Mouse (Mus musculus) layer of hippocampus, postnatal 36 days (tissue): ENCODE results near the gene Abl2. TPM values are rescaled to one million over a fixed set of nuclear protein-coding genes. Genes with fewer than 3 reads are reported as not detected.
A peak's percentile ranks its signal among the peaks of the same experiment; 100 is the strongest.

Source experiments
- DNase-seq, 2 experiments: peaks; one replicate each; pipeline ENCODE4 v3.0.0; 2022
- total RNA-seq, 2 experiments: library from RNA; stranded (reverse); gene quantifications; 2 replicates each; pipeline ENCODE4 v1.2.3; 2021

Abl2 gene
- total RNA-seq, 2 experiments from 2014 or later: 89.1 to 89.3 TPM

- DNase-seq: no peak
Measured at GRCm38 (mm10) chr1:156585512-156585911, 26.9 kb downstream of the Abl2 start.

- no peak for DNase-seq
Measured at GRCm38 (mm10) chr1:156589811-156590305, 31.3 kb downstream of the Abl2 start.

DNA sequence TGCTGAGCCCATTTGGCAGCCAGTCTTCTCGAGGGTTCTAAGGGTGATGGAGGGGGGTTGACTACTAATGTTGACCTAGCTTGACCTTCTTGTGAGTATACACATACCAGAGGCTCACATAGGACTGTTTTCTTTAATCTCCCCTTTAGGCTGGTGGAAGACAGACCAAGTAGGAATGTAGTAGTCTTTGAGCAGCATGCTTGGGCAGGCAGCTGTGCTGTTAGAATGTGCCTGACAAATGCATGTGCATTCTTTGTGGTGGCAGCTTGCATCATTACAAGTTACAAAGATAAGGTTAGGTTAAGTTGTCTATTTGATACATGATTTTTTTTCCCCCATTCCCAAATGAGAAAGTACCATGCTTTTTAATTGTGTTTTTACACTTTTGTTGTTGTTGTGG is 31.8 kb downstream of the Abl2 start:
- no peak for DNase-seq

DNA sequence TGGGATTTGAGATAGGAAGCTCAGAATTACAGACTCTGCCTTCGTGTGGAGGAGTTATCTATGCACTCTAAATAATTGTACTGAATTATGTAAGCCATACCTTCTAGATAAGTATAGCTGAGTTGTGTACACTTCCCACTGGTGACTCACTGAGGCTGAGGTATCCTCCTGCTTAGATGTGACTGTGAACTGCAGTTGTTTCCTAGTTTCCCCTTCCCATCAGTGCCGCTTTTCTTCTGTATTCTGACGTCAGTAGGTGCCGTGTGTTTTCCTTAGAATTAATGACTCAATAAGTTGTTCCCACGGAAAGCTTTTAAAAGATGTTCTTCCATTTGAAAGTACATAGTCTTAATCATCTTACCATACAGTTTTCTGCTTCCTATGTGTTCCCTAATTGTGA is 34.7 kb downstream of the Abl2 start:
- DNase-seq: no peak

- DNase-seq: peak in 1 of 2 experiments; percentile 20
Measured at GRCm38 (mm10) chr1:156597089-156597488, 38.5 kb downstream of the Abl2 start.

GRCm38 (mm10) chr1:156602545-156602944 is 44.0 kb downstream of the Abl2 start:
- DNase-seq: no peak

DNA sequence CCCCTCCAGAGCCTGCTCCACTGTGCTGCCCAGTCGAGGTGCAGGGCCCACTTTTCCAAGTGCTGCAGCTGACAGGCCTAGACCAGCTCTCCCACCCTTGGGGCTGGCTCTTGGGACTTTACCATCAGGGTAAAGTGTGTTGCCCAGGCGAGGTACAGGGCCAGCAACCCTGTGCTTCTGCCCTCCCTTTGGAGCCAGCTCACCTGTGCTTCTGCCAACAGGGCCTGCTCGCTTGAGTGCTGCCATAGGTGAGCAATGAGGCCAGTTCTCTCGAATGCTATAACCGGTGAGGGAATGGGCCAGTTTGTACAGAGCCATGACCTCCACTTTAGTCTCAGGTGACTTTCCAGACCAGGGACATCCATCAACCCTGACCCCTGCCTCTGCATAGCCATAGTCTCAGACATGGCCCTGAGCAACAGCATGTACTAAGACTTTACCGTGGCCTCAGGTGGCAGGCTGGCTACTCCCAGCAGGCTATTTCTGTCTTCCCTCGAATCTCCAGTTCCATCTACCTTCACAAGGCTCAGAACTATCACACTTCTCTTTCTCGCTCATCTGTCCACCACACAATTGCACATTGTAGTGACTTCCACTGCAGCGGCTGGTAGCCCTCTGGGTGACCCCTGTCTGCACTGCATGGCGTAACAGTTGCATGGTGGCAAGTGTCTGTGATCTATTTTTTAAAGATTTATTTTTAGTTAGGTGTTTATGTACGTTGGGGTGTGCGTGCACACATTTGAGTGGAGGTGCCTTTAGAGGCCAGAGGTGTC is 46.7 kb downstream of the Abl2 start:
- no peak for DNase-seq

- DNase-seq: no peak
Measured at GRCm38 (mm10) chr1:156605940-156606339, 47.4 kb downstream of the Abl2 start.

GRCm38 (mm10) chr1:156608496-156608895 is 49.9 kb downstream of the Abl2 start:
- no peak for DNase-seq

GRCm38 (mm10) chr1:156610257-156610656 is 51.7 kb downstream of the Abl2 start:
- no peak for DNase-seq

DNA sequence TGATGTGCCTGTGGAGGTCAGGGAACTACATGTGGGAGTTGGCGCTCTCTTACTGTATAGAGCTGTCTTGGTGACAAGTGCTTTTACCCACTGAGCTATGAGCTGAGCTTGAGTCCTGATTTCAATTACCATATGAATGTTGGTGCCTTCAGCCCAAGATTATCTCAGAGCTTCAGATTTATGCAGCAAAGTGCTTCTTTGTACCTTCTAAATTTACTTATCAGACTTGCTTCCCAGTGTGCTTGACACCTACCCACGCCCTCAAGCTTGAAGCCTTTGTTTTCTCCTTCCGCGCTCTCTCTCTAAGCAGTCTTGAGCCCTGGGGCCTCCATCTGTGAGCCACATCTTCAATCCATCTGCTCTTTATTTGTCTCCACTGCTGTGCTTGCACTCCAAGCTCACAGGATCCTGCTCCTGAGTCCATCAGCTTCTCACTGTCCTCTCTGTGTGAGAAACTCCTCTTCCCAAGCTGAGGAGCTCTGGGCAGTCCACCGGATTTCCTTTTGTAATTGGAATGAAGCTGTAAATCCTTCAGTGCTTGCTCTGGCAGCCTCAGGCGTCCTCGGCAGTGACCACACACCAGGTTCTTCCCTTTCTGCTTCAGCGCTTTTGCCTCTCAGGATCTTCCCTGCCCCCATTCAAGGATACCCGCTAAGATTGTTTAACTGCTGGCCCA is 55.4 kb downstream of the Abl2 start:
- peak in 1 of 2 experiments; percentile 51 for DNase-seq

DNA sequence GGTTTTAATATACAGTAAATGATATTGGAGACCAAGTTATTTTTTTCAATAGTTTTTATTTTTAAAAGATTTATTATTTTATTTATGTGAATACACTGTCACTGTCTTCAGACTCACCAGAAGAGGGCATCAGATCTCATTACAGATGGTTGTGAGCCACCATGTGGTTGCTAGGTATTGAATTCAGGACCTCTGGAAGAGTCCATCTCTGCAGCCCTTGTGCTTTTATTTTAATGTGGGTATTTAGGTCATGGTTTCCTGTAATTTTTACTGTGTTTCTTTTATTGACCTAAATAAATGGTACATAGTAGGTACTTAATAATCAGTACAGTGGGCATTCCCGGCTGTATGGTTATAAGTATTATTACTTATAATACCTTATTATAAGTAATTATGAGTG is 56.1 kb downstream of the Abl2 start:
- no peak for DNase-seq

- no peak for DNase-seq
Measured at GRCm38 (mm10) chr1:156615381-156616133, 57.0 kb downstream of the Abl2 start.

GRCm38 (mm10) chr1:156616989-156617598 is 58.5 kb downstream of the Abl2 start:
- DNase-seq: no peak

- no peak for DNase-seq
Measured at GRCm38 (mm10) chr1:156617811-156618210, 59.2 kb downstream of the Abl2 start.

- DNase-seq: no peak
Measured at GRCm38 (mm10) chr1:156620292-156620909, 61.8 kb downstream of the Abl2 start.

DNA sequence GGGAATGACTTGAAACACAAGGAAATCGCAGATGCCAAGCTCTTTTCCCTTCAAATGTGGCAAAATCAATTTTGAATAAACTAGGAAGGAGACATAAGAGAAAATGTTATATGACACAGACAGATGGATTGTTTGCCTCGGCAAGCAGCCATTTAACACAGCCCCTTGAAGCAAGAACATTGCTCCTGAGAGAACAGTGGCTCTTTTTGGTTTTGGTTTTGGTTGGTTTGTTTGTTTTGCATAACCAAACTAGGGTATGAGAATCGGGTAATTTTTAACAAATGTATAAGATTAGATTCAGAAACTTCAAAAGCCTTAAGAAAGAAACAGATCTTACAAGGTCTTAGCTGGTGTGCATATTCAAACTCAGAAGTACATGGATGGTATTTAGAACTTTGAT is 62.4 kb downstream of the Abl2 start:
- no peak for DNase-seq

DNA sequence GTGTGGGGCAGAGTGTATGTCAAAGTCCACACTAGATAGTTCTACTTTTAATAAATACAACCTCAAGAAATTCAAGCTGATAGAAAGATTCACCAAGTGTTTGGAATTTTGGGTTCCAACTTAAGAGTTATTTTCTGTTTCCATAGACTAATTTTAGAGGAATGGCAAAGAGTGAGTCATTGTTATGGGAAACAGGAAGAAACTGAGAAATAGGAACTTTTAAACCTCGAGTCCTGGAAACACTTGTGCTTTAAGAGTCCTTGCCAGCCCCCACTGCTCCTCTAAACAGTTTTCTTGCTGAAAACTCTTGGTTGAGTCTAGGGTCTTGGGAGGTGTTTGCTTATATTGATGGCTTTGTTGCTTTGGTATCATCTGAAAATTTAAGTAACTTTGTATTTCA is 65.6 kb downstream of the Abl2 start:
- DNase-seq: no peak

GRCm38 (mm10) chr1:156626729-156627128 is 68.1 kb downstream of the Abl2 start:
- no peak for DNase-seq

GRCm38 (mm10) chr1:156629984-156630383 is 71.4 kb downstream of the Abl2 start:
- DNase-seq: no peak

- no peak for DNase-seq
Measured at GRCm38 (mm10) chr1:156630965-156631364, 72.4 kb downstream of the Abl2 start.

DNA sequence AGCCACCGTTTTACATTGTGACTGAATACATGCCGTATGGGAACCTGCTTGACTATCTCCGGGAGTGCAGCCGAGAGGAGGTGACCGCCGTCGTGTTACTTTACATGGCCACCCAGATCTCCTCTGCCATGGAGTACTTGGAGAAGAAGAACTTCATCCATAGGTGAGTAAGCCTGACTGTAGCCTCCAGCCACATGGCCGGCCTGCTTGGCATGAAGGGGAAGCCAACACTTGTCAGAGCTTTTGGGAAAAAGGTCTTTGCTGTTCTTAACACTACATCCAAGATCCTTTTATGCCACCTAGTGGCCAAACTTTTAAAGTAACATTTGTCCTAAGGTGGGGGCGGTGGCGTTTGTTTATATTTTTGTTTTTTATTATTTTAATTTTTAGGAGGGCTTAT is 74.5 kb downstream of the Abl2 start:
- no peak for DNase-seq
